Mouse (Mus musculus) lung, adult 2 months (tissue): ENCODE measurements at regions not wholly inside any gene's neighbourhood (a gene's known extent, or its start where the extent isn't known, plus 50 kb on each side); places are given as distances from the start of the nearest gene placed in this dataset.

Experiments used
- DNase-seq: peaks from one replicate; pipeline ENCODE4 v3.0.0; 2022
- H3K4me1 ChIP-seq: fragments of 200-500 bp; 2 replicates; pipeline ENCODE4 v1.6.1; 2011; ENCODE audit warnings: low read length; ENCODE audit not compliant: control insufficient read depth, insufficient read depth
- H3K4me3 ChIP-seq: fragments of 200-500 bp; replicated peaks from 2 replicates; pipeline ENCODE3; 2011; ENCODE audit warnings: low read depth, mild to moderate bottlenecking, control low read depth, low read length; ENCODE audit errors: extremely low read depth
- CTCF ChIP-seq: fragments of 200-500 bp; IDR thresholded peaks from 2 replicates; pipeline ENCODE4 v1.5.1; 2011; ENCODE audit warnings: mild to moderate bottlenecking, low read length, control low read depth; ENCODE audit not compliant: insufficient read depth
- POLR2A ChIP-seq: fragments of 200-500 bp; IDR thresholded peaks from 2 replicates; pipeline ENCODE4 v1.6.1; 2011; ENCODE audit warnings: low read depth, mild to moderate bottlenecking, control low read depth, low read length, borderline replicate concordance; ENCODE audit errors: extremely low read depth
- WGBS: fragments of 180-500 bp; shearing (Covaris S2); methylation state at CpG from one replicate; pipeline ENCODE4 v1.1.7; 2018; 5-methylcytosine and 5-hydroxymethylcytosine counted together

DNA sequence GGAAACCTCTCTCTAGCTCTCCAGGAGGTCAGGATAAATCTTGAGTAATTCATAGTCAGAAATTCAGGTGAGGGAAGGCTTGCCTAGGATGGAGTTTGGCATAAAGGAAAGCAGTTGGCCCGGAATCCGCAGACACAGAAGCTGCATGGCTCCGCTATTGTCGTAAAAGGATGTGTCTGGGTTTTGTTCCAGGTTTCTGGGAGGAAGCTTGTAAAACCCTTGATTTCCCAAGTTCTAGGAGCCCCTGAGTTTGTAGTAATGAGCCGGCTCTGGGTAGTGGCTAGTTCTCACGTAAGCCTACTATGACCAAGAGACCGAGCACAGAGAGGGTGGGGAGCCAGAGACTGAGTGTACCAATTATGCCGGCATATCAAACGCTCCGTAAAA is 52.7 kb upstream of the Gm21915 start:
- TF ChIP-seq POLR2A, result no peak
- TF ChIP-seq CTCF, result no peak
- Histone ChIP-seq H3K4me3 (no peak overlapping the region), H3K4me1 (peaks cover 3% of the 10 kb centered on the region)
- WGBS, result 37% methylated on average over 10 of the region's 10 CpGs
- no peak for DNase-seq

DNA sequence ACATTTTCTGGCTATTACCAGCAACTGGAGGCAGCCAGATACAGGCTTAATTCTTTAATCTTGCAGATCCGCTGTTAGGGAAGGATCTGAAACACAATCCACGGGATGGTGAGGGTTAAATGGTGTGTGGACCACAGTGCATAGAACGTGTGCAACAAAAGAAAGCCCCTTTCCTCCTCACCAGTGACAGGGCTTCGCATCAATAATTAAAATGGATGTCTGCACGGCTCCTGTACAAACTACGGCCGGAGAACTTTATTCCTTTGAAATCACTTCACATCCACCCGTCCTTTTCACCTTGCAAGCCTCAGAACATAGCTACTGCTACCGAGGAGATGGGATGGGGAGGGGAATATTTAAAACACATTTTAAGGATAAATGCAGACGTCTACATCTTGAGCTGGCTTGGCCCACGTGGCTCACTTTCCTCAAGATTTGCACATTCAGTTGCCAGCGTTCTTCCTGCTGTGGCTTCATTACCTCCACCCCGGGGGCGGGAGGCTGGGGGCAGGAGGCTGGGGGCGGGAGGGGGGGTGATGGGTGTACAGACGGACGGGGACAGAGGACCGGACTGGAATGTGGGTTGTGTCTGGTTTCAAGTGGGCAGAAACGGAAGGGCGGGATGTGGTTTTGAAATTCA is 53.3 kb upstream of the Gm21915 start:
- TF ChIP-seq CTCF, result no peak
- TF ChIP-seq POLR2A, result no peak
- H3K4me1 ChIP-seq, result peaks cover 3% of the 10 kb centered on the region
- WGBS, result 4% methylated on average over 20 of the region's 20 CpGs
- DNase-seq, result no peak
- H3K4me3 ChIP-seq, result no peak overlapping the region

DNA sequence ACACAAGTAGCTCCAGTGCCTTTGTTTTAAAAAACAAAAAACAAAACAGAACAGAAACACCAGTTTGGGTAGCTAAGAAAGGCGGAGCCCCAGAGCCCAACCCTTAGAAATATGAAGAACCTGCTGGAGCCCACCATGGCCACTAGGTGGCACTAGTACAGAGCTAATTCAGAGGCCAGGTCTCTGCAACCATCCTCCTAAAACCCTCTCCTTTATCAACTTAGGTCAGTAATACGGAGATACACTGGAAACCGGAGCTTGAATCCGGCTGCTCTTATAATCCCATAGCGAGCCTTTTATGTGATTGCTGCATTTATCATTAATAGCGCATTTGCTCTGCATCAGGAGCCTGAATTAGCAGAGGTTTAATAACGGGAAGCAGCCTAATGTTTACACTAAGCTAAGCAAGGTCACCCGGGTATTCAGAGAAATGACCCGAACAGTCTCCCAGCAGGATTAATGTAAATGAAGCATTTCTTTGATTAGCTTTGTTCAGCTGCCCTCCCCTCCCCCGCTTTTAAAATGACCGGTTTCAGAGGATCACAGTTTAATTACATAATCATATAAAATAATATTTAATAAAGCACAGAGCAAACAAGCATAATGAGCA is 53.9 kb upstream of the Gm21915 start:
- peaks cover 3% of the 10 kb centered on the region for H3K4me1 ChIP-seq
- no peak overlapping the region for H3K4me3 ChIP-seq
- 2% methylated on average over 11 of the region's 11 CpGs for WGBS
- TF ChIP-seq CTCF (peak; percentile 74), POLR2A (no peak)
- DNase-seq, result peak; percentile 51

DNA sequence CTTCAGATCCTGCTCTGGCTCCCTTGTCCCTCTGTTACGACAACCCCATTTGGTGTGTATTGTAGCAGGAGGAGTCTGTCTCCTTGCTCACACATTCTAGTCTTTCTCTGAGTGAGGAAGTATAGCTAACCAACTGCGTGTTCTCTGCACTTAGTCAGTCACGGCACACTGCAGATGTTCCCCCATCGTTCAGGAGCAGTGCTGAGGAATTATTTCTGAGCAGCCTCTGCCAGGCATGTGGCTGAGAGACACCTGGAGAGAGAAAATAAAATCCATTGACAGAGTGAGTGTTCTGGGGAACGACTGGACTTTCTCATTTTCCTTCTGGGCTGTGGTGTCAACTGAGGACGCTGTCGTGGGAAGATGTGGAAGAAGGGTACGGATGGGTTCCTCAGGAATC is 54.5 kb upstream of the Gm21915 start:
- Histone ChIP-seq H3K4me3 (no peak overlapping the region), H3K4me1 (peaks cover 3% of the 10 kb centered on the region)
- WGBS, result 28% methylated on average over 8 of the region's 8 CpGs
- no peak for DNase-seq
- TF ChIP-seq CTCF (no peak), POLR2A (no peak)

DNA sequence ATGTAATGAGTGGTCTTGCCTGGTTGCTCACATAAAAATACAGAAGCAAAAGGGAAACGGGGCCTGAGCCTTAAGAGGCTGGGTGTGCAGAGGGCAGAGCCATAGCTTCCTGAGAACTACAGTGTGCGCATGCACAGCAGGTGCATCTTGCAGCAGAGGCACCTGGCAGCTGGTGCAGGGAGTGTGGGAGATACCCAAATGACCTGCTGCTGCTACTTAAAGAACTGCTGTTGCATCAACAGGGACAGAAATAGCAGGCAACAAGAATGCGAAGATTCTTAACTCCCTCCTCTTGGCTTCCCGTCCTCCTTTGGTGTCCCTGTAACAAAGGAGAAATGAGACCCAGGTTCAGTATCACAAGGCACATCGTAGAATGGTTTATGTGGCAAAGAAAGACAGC is 56.3 kb upstream of the Gm21915 start:
- 65% methylated on average over 5 of the region's 5 CpGs for WGBS
- Histone ChIP-seq H3K4me1 (peaks cover 3% of the 10 kb centered on the region), H3K4me3 (no peak overlapping the region)
- no peak for TF ChIP-seq POLR2A
- no peak for TF ChIP-seq CTCF
- DNase-seq, result no peak

DNA sequence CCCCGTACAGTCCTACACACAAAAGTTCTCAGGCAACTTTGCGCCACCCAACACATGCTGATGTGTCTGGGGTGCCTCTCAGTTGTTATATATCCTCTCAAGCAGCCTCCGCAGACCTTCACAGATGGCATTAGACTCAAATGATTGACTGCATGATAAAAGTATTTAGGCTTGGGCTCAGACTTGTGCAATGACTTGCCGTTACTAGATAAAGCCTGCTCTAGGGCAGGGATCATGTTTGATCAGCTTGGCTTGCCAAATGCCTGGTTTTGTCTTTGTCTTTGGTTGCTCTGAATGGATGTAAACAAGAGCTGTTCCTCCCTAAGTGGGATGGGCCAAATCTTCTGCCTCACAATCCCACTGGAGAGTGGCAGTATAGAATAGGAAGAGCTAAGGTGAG is 57.2 kb upstream of the Gm21915 start:
- no peak overlapping the region for H3K4me3 ChIP-seq
- WGBS, result 70% methylated on average over 4 of the region's 4 CpGs
- peaks cover 3% of the 10 kb centered on the region for H3K4me1 ChIP-seq
- no peak for TF ChIP-seq CTCF
- TF ChIP-seq POLR2A, result no peak
- DNase-seq, result no peak

DNA sequence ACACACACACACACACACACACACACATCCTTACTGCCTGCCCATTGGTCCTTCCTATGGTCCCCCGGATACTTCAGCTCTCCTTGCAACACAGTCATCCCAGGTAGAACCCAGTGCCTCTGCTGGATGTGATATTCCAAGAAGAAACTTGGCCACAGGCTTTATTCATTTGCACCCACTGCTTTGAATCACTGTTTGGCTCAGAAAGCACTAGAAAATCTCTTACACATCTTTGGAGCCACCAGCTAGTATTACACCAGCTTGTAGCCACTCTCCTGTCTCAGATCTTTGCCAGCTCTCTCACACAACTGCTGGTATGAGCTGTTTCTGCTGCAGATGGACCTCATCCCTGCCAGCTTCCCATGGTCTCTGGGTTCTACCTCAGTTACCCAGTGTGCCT is 57.7 kb upstream of the Gm21915 start:
- Histone ChIP-seq H3K4me3 (no peak overlapping the region), H3K4me1 (peaks cover 3% of the 10 kb centered on the region)
- DNase-seq, result no peak
- TF ChIP-seq CTCF (no peak), POLR2A (no peak)
- 82% methylated on average over 1 of the region's 1 CpGs for WGBS

DNA sequence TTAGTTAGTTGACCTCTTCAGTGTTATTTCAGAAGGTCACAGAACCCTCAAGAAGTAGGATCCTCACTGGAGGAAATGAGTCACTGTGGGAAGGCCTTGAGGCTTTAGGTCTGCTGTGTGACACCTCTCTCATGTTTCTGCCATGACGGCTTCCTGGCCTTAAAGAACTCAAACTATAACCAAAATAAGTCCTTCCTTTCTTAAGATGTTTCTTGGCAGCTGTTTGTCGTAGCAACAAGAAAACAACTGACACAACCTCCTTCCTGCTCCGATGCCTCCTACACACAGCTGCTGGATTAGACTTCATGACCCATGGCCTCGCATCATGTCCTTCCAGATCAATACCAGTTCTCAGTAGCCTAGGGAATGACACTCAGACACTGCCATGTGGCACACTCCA is 58.1 kb upstream of the Gm21915 start:
- no peak for DNase-seq
- Histone ChIP-seq H3K4me1 (peaks cover 3% of the 10 kb centered on the region), H3K4me3 (no peak overlapping the region)
- TF ChIP-seq CTCF (no peak), POLR2A (no peak)
- 47% methylated on average over 4 of the region's 4 CpGs for WGBS

DNA sequence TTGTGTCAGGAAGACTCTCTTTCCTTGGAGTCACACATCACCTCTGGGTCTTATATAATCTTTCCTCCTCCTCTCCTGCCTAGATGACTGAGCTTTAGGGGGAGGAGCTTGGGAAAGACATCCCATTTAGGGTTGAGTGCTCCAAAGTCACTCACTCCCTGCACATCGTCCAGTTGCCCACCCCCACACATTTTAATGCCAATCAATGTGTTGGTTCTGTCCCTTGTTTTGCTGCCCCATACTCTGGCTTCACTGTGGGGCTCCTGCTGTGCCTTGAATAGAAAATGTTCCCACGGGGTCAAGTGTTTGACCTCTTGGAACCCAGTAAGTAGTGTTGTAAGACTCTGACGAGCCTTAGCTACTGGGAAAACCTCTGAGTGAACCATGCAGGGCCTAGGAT is 58.8 kb upstream of the Gm21915 start:
- 76% methylated on average over 3 of the region's 3 CpGs for WGBS
- Histone ChIP-seq H3K4me1 (no peaks in the 10 kb centered on the region), H3K4me3 (no peak overlapping the region)
- no peak for TF ChIP-seq CTCF
- no peak for TF ChIP-seq POLR2A
- no peak for DNase-seq

DNA sequence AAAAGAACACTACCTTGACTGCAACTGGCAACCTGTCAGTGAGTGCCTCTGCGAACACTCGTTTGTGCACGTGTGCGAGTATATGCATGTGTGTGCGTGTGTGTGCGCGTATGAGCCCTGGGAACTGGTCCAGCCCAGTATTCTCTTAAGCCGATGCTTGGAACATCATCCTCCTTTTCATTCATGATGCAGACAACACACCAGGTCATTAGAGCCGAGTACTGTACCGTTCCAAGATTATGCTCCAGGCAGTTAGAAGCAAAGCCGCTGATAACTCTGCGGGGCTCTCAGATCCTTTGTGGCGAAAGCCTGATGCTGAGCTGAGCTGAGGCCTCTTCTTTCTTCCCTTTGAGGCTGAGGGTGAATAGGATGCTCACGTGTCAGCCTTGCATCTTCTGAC is 61.8 kb upstream of the Gm21915 start:
- Histone ChIP-seq H3K4me1 (no peaks in the 10 kb centered on the region), H3K4me3 (no peak overlapping the region)
- no peak for DNase-seq
- WGBS, result 89% methylated on average over 14 of the region's 14 CpGs
- TF ChIP-seq POLR2A (no peak), CTCF (no peak)

DNA sequence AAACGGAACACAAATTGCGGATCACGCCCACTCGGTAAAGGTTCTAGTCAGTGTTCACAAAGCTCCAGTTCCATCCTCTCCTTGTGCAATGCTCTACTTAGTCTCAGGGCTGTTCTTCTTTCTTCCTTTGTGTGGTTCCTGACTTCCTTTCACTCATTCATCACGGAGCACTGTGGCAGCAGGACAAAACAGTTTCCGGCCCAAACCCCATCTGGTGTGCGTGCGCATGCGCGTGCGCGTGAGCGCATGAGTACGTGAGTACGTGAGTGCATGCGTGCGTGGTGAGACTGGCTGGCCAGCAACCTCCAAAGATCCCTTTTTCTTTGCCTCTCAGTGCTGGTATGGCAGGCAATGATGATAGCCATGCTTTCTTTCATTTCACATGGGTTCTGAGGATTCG is 62.5 kb upstream of the Gm21915 start:
- TF ChIP-seq POLR2A, result no peak
- no peak for TF ChIP-seq CTCF
- no peak for DNase-seq
- H3K4me3 ChIP-seq, result no peak overlapping the region
- H3K4me1 ChIP-seq, result no peaks in the 10 kb centered on the region
- 79% methylated on average over 18 of the region's 18 CpGs for WGBS
